Mouse (Mus musculus): ENCODE measurements at regions not wholly inside any gene's neighbourhood (a gene's known extent, or its start where the extent isn't known, plus 50 kb on each side); places are given as distances from the start of the nearest gene placed in this dataset.

DNA sequence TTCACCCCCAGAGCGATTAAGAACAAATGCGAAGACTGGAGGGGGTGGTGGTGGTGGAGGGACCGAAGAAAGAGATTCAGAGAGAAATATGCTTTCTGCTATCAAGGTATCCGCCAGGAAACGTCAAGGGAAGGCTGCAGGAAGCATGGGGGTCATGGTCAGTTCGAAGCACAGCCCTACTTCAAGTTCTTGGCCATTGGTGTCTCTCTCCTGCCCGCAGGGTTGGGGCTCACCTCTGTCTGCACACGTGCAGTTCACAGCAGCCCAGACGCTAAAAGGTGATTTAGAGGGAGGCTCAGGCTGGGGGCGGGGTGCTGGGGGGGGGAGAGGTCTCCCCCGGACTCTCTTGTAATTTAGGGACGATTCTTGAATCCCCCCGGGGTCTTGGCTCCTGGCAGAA lies 533.1 kb upstream of the Tbx3 start:
- 72% methylated on average over 13 of the region's 13 CpGs for WGBS
- DNase-seq = no peak

DNA sequence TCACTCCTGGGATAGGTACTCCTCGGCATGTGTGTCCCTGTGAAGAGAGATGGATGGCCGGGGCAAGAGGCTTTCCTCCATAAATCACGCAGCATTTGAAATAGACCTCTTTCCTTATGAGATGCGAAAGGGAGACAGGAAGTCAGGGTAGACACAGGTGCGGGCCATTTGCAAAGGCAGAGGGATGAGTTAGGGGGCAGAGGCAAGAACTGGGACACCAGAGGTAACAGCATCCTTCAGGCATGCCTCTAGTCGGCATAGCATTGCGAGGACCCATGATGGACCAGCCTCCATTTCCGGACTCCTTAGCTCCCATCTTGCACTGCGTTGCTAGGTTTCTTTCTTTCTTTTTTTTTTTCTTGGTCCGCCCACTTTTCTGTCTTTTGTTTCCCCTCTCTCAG lies 532.6 kb upstream of the Tbx3 start:
- DNase-seq (no peak), ATAC-seq (no peak)
- H3K36me3 ChIP-seq (ENCODE audit: insufficient read depth) = no peaks in the 10 kb centered on the region
- no peak overlapping the region for H3K9ac ChIP-seq
- no peak overlapping the region for H3K4me3 ChIP-seq (ENCODE audit: low read depth, low read length)
- H3K4me2 ChIP-seq (ENCODE audit: low read depth) = no peak overlapping the region
- no peak overlapping the region for H3K27ac ChIP-seq (ENCODE audit: low read depth, low read length)
- H3K9me3 ChIP-seq (ENCODE audit: low read length) = no peaks in the 10 kb centered on the region
- WGBS = 68% methylated on average over 10 of the region's 10 CpGs
- no peak for TF ChIP-seq CTCF (IDR thresholded peaks at IDR 0.05; ENCODE audit: low read depth)
- H3K4me1 ChIP-seq (ENCODE audit: insufficient read depth) = no peaks in the 10 kb centered on the region
- no peaks in the 10 kb centered on the region for H3K27me3 ChIP-seq (ENCODE audit: insufficient read depth, low read length)

More for the DNA sequence above, 533.1 kb upstream of the Tbx3 start:
- Histone ChIP-seq H3K27me3 (ENCODE audit: insufficient read depth, low read length) (no peaks in the 10 kb centered on the region), H3K27ac (ENCODE audit: low read depth, low read length) (no peak overlapping the region), H3K9me3 (ENCODE audit: low read length) (no peaks in the 10 kb centered on the region), H3K9ac (no peak overlapping the region), H3K4me3 (ENCODE audit: low read depth, low read length) (no peak overlapping the region), H3K36me3 (ENCODE audit: insufficient read depth) (no peaks in the 10 kb centered on the region), H3K4me2 (ENCODE audit: low read depth) (no peak overlapping the region), H3K4me1 (ENCODE audit: insufficient read depth) (no peaks in the 10 kb centered on the region)
- no peak for TF ChIP-seq CTCF (IDR thresholded peaks at IDR 0.05; ENCODE audit: low read depth)
- no peak for ATAC-seq

DNA sequence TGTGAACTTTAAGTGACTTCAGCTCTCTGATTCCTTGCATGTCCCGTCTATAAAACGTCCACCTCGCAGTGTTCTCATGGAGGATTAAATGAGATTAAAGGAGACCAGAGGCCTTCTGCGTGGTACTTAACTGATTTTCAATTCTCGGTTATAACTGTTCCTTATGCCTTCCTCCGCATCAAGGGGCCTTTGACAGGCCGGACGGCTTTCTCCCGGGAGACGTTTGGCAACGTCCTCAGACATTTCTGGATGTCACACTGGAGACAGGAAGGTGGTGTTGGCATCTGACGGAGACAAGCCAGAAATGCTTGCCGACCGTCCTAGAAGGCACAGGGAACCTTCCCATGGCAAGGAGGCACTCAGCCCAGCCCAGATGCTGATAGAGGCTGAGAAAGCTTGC lies 532.2 kb upstream of the Tbx3 start:
- Histone ChIP-seq H3K9ac (no peak overlapping the region), H3K27me3 (ENCODE audit: insufficient read depth, low read length) (no peaks in the 10 kb centered on the region), H3K4me3 (ENCODE audit: low read depth, low read length) (no peak overlapping the region), H3K36me3 (ENCODE audit: insufficient read depth) (no peaks in the 10 kb centered on the region), H3K9me3 (ENCODE audit: low read length) (no peaks in the 10 kb centered on the region), H3K4me2 (ENCODE audit: low read depth) (no peak overlapping the region), H3K27ac (ENCODE audit: low read depth, low read length) (no peak overlapping the region), H3K4me1 (ENCODE audit: insufficient read depth) (no peaks in the 10 kb centered on the region)
- DNase-seq (peak; percentile 21), ATAC-seq (no peak)
- WGBS = 47% methylated on average over 14 of the region's 14 CpGs
- no peak for TF ChIP-seq CTCF (IDR thresholded peaks at IDR 0.05; ENCODE audit: low read depth)

DNA sequence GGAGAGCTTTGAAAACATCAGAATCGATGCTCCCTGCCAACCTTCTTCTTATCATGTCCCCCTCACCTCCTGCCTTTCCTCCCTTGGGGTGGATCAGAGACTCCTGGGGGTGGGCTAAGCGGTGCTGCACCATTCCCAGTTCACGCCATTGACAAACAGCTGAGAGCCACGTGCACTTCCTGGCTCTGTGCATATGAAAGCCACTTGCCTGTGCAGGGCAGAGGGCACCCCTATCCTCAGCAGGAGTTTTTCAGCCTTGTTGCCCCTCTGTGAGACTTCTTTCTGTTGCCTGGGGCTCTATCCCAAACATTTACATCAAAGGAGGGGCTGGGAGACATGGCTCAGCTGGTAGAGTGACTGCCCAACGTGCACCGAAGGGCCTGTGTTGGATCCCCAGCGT lies 531.1 kb upstream of the Tbx3 start:
- WGBS = 52% methylated on average over 7 of the region's 7 CpGs

DNA sequence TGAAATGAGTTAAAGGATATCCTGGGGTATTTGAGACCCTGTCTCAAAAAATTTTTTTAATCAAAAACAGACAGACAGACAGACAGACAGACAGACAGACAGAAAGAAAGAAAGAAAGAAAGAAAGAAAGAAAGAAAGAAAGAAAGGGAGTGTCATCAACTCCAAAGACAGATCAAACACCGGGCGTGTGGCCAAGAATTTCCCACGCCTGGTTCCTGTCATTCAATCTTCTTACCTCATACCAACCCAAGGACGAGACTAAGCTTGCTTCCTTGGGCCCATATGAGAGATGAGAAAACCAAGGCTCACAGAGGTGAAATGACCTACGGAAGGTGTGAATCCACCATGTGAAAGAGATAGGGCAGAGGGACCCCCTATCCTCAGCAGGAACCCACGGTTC lies 530.7 kb upstream of the Tbx3 start:
- no peaks in the 10 kb centered on the region for H3K27me3 ChIP-seq (ENCODE audit: insufficient read depth, low read length)
- no peak overlapping the region for H3K4me3 ChIP-seq (ENCODE audit: low read depth, low read length)
- DNase-seq (no peak), ATAC-seq (no peak)
- no peak overlapping the region for H3K27ac ChIP-seq (ENCODE audit: low read depth, low read length)
- H3K4me2 ChIP-seq (ENCODE audit: low read depth) = no peak overlapping the region
- no peaks in the 10 kb centered on the region for H3K4me1 ChIP-seq (ENCODE audit: insufficient read depth)
- H3K9ac ChIP-seq = no peak overlapping the region
- no peak for TF ChIP-seq CTCF (IDR thresholded peaks at IDR 0.05; ENCODE audit: low read depth)
- 77% methylated on average over 6 of the region's 6 CpGs for WGBS
- no peaks in the 10 kb centered on the region for H3K36me3 ChIP-seq (ENCODE audit: insufficient read depth)
- no peaks in the 10 kb centered on the region for H3K9me3 ChIP-seq (ENCODE audit: low read length)

More for the DNA sequence above, 531.1 kb upstream of the Tbx3 start:
- no peak for ATAC-seq
- H3K9ac ChIP-seq = no peak overlapping the region
- no peaks in the 10 kb centered on the region for H3K27me3 ChIP-seq (ENCODE audit: insufficient read depth, low read length)
- no peaks in the 10 kb centered on the region for H3K9me3 ChIP-seq (ENCODE audit: low read length)
- DNase-seq = no peak
- no peak overlapping the region for H3K4me3 ChIP-seq (ENCODE audit: low read depth, low read length)
- no peak for TF ChIP-seq CTCF (IDR thresholded peaks at IDR 0.05; ENCODE audit: low read depth)
- no peaks in the 10 kb centered on the region for H3K4me1 ChIP-seq (ENCODE audit: insufficient read depth)
- H3K27ac ChIP-seq (ENCODE audit: low read depth, low read length) = no peak overlapping the region
- no peak overlapping the region for H3K4me2 ChIP-seq (ENCODE audit: low read depth)
- H3K36me3 ChIP-seq (ENCODE audit: insufficient read depth) = no peaks in the 10 kb centered on the region

DNA sequence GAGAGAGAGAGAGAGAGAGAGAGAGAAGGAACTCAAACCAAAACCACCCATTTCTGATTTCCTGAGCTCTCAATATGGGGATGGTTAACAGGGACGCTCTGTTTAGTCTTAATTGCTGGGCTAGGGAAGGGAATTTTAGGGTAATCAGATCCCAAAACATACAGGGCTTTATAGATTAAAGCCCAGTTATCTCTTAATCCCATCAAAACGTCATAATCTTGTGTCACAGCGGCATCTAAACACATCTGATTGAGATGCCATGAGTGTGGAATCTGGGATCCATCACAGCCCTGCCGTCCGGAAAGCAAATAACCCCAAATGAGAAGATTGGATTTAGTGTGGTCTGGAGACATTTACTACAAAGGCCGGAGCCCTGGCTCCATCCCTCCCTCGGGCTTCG lies 527.1 kb upstream of the Tbx3 start:
- ATAC-seq (no peak), DNase-seq (no peak)
- 65% methylated on average over 8 of the region's 8 CpGs for WGBS
- no peaks in the 10 kb centered on the region for H3K9me3 ChIP-seq (ENCODE audit: low read length)
- no peak for TF ChIP-seq CTCF (IDR thresholded peaks at IDR 0.05; ENCODE audit: low read depth)
- H3K27ac ChIP-seq (ENCODE audit: low read depth, low read length) = no peak overlapping the region
- no peak overlapping the region for H3K4me2 ChIP-seq (ENCODE audit: low read depth)
- no peaks in the 10 kb centered on the region for H3K4me1 ChIP-seq (ENCODE audit: insufficient read depth)
- H3K9ac ChIP-seq = no peak overlapping the region
- H3K4me3 ChIP-seq (ENCODE audit: low read depth, low read length) = no peak overlapping the region
- H3K36me3 ChIP-seq (ENCODE audit: insufficient read depth) = no peaks in the 10 kb centered on the region
- H3K27me3 ChIP-seq (ENCODE audit: insufficient read depth, low read length) = no peaks in the 10 kb centered on the region

DNA sequence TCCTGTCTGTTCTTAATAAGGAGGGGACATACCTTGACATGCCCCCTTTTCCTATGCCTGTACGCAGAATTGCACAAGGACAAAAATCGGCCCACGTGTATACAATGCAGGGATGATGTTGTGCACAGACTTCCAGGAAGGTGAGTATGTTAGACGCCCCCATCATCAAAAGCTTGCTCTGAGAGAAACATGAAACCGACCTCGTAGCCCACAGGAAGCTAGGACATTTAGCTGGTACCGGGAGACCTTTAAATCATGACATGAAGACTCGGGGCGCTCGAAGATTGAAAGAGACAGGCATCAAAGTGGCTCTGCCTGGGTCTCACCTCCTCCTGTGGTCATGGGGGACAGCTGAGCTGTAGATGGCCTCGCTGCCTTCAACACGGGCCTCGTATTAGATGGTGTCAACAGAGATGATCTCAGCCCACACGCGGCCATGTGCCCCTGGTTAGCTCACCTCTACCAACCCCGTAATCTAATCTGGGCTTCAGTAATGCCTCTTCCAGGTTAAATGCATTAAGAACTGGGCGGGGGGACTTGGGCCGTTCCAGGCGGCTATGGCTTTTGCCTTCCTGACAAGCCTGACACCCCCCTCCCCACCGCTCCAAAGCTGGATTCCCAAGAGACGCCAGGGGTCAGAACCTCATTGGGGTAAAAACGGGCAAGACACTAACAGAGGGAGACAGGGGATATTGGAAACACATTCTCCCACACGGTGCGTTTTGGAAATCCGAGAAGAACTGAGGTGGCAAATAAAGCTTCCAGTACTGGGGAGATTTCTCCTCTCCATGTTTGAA lies 520.9 kb upstream of the Tbx3 start:
- Histone ChIP-seq H3K9me3 (ENCODE audit: low read length) (no peaks in the 10 kb centered on the region), H3K27ac (ENCODE audit: low read depth, low read length) (no peak overlapping the region), H3K4me3 (ENCODE audit: low read depth, low read length) (no peak overlapping the region), H3K4me2 (ENCODE audit: low read depth) (no peak overlapping the region), H3K36me3 (ENCODE audit: insufficient read depth) (no peaks in the 10 kb centered on the region), H3K27me3 (ENCODE audit: insufficient read depth, low read length) (no peaks in the 10 kb centered on the region), H3K9ac (no peak overlapping the region), H3K4me1 (ENCODE audit: insufficient read depth) (no peaks in the 10 kb centered on the region)
- ATAC-seq (no peak), DNase-seq (no peak)
- no peak for TF ChIP-seq CTCF (IDR thresholded peaks at IDR 0.05; ENCODE audit: low read depth)
- 93% methylated on average over 25 of the region's 25 CpGs for WGBS
